Mouse (Mus musculus): ENCODE data around the gene Anxa3.

Gene Anxa3

GRCm38 (mm10) chr5:96792936-96793718 is at the start of gene Anxa3:
Gene Anxa3 (plus strand): TSS chr5:96793339.
- DNase-seq = peak; percentile 50

DNA sequence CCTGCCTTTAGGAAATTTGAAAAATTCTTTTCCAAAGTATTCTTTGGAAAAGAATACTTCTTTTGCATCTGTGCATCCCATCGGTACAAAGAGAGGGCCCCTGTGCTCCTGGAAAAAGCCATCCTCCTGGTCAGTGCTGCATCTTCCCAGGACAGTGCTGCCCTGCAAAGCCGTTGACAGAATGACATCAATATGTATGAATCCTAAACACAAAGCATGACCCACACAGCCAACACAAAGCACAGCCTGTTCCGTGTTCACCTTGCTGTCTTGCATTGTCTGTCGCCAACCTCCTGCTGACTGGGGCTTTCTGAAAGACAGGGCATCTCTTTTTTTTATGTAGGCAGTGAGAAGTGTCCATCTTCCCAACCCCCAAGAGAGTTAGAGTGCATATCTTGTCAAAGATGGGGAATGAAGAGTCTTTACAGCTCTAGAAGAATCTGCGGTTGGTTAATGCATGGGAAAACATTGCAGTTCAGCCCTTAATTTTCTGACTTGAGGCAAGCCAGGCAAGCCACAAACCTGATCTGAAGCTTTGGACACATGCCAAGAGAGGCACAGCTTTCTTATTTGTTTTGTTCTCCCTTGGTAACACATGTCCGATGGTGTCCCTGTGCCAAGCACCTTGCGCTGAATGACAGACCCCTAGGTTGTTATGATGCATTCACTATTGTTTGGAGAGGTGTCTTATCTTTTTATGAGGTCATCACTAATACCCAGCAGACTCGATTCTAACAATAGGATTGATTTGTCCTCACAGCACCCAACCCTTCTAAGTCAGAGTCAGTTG is 45.7 kb upstream of the Anxa3 start:
- no peak for DNase-seq

DNA sequence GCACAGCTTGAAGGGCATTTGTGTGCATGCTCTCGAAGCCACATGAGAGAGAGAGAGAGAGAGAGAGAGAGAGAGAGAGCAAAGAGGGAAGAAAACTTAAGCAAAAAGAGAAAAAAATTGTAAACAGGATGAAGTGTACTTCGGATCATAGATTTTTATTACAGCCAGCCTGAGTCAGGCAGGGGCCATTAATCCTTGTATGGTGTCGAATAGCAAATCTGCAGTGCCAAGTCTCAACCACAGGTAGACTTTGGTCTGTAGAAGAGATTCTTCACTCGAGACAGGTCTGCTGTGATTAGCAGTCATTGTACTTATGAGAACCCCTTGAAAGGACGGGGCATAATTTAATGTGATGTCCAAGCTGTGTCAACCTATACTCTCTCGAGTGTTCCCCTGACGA is 35.5 kb upstream of the Anxa3 start:
- no peak for DNase-seq

DNA sequence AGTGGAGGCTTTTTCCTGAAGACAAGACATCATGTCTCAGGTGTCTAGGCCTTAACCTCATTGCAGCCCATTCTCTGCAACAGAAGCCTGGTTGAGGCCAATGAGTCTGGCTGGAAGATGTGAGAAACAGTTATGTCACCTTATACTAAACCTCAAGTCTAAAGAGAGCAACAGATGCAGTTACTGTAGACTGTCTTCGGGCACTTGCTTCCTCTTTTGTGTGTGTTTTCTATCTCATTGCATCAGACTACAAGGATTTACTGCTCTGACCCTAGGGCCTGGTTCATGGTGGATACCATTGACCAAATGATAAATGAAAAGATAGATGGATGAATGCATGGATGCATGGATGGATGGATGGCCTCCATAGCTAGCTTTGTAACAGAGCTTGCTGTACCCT is 31.1 kb upstream of the Anxa3 start:
- no peak for DNase-seq

DNA sequence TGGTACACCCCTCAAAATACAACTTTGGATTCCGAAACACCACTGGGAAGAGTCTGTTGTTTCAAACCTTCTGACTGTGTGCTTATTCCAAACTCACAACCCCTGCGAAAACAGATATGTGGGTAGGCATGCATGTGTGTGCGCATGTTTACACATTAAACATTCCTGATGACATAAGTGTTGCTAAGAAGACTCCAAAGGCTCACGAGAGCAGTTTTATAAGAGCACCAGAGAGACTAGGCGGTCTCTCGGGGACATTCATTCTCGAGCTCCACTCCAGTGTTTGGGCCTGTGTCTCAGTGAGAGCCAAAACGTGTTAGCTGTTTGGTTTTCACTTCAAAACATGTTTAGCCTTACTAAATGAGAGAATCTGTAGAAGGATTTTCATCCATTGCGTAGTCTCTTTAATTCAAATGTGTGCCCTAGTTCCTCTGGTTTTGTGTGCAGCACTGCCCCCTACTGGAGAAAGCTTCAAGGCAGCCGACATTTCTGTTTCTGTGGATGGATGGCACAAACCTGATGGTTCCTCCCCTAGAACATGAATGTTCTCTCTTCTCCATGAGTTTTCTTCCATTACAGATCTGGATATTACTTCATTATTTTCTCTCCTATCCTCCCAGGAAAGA is 24.2 kb upstream of the Anxa3 start:
- peak; percentile 56 for DNase-seq

DNA sequence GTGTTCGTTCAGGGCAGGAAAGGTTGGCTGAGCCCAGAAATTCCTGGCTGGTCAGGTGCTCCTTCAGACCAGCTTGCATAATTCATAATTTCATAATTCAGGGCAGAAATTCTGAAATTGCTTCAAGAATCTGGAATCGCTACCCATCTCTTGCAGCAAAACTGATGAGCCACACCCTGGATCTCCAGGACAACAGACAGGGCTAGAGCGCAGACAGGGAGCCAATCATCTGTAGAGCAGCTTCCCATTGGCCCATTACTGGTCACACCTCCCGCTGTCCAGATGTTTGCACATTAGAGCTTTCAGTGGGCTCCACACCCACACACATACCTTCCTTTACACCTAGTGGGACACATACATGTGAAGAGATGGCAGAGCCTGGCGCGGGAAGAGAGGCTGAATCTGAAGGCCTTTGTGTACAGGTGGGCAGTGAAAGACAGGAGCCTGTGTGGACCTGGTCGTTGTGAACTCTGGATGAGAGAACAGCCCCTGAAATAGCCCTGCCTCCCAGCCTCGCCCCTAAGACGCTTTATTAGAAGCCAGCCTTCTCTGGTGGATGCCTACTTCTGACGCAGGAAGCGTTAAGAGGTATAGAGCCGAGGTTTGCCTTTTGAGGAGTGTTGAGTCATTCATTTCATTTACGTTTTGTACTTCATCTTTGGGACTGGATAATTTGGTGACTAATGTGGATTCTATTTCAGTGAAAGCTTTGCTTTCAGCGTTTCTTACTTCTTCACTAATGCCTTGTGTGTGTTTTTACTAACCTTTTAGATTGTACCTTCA is 9.4 kb upstream of the Anxa3 start:
- DNase-seq = no peak

- no peak for DNase-seq
These were observed 8.0 kb upstream of the Anxa3 start for GRCm38 (mm10) chr5:96785096-96785495.

DNA sequence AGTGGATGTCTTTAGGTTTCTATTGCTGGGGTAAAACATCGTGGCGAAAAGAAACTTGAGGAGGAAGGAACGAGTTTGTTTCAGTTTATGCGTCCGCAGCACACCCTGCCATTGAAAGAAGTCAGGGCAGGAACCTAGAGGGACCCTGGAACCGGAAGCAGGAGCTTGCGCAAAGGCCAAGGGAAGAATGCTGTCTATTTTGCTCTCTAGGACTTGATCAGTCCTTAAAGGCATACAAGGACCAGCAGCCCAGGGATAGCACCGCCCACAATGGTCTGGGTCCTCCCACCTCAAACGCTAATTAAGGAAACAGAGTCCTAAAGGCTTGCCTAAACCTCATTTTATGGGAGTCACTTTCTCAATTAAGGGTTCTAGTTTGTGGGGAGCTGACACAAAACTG is 717 bp upstream of the Anxa3 start:
- DNase-seq = no peak

GRCm38 (mm10) chr5:96793953-96794635 is 955 bp downstream of the Anxa3 start:
- no peak for DNase-seq

DNA sequence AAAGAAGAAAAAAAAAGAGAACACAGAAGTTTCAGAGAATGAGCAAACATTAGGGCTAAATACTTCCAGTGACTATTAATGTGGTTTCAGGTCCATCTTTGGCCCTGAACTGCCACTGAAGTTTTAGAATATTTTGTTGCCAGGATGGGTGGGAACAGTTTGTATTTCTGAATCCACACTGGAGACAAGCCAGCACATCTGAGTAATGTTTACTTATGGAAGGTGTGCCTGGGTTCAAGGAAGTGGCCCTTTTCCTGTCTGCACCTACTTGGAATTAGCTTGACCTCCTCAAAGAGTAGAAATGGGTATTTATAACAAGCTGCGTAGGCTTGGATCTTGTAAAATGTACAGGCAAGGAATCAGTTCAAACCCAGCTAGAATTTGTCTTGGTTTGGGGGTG is 2.6 kb downstream of the Anxa3 start:
- no peak for DNase-seq

DNA sequence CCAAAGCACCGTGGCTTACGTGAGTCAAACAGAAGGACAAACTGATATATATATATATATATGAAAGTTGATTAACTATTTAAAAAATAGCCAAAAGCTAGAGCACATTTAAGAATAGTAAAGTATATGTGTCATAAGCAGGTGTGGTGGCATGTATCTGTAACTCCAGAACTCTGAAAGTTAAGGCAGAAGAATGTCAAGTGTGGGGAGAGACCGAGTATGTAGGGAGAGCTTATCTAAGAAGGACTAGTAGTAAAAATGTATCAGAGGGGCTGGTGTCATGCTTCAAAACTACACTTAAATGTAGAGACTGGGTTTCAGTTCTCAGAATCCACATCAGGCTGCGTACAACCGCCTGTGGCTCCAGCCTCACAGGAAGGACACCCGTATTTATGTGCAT is 4.3 kb downstream of the Anxa3 start:
- DNase-seq = no peak

DNA sequence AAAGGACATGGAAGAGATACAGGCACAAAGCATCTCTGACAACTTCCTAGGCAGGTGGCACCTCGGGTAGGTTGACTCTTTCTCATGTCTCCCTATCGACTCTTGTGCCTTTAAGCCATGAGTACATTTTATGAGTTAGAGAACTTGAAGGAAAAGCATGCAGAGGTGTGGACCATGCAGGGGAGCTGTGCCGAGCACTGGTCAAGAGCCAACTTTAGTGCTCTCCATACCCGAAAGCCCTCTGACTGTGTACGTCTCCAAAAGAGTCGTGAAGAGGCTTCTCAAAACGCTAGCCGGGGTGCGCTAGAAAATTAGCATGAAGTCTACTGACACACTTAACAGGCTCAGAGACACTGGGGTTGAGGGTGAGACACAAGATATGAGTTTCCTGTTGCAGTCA is 6.0 kb downstream of the Anxa3 start:
- DNase-seq = no peak

GRCm38 (mm10) chr5:96799969-96800368 is 6.8 kb downstream of the Anxa3 start:
- no peak for DNase-seq

DNA sequence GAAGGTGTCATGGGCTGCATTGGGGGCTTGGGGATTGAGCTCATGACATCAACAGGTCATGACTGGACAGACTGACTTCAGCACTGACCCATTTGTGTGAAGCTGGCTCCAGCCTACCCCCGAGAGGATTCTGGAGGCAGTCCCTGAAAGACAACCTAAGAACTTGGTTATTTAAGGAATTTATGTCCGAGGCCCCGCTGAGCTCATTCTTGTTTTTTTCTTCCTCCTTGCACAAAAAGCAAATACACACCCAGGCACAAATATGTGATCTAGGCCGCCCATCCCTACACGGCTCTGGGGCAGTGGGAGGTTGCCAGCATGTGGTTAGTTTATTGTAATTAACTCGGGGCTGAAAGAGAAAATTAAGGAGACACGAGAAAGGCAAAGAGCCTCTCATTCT is 9.0 kb downstream of the Anxa3 start:
- DNase-seq = no peak

DNA sequence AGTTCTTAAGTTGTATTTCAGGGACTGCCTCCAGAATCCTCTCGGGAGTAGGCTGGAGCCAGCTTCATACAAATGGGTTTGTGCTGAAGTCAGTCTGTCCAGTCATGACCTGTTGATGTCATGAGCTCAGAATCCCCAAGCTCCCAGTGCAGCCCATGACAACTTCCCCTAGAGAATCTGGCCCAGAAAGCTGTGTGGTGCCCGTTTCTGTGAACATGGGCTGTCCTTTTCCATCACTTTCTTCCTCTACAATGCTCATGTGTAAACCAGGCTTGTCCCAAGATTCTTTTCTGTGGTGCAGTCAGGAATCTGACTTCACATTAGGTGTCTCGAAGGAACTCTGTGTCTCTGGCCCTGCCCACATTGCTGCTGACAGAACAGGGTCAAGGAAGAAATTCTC is 10.0 kb downstream of the Anxa3 start:
- no peak for DNase-seq

GRCm38 (mm10) chr5:96804304-96804703 is 11.2 kb downstream of the Anxa3 start:
- DNase-seq = no peak

DNA sequence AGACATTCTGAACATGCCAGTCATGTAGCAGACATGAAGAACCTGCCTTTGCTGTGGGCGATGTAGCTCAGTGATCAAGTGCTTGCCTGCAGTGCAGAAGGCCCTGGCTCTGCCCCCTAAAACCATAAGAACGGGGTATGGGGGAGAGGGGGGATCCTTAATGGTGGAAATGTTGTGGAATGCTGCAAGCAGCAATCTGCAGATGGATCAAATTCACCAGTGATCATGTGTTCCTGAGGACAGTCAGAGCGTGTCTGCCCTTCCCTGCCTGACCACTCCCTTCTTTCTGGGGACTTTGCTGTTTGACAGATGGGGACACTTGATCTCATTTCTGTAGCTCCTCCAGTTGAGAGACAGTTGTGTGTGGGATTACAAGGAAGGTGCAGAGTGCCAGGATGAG is 11.7 kb downstream of the Anxa3 start:
- DNase-seq = no peak

- no peak for DNase-seq
These were observed 17.5 kb downstream of the Anxa3 start for GRCm38 (mm10) chr5:96810620-96811019.

GRCm38 (mm10) chr5:96824769-96825327 is 31.7 kb downstream of the Anxa3 start:
- DNase-seq = no peak

- no peak for DNase-seq
These were observed 34.0 kb downstream of the Anxa3 start for GRCm38 (mm10) chr5:96827176-96827575.

GRCm38 (mm10) chr5:96834338-96834737 is 41.2 kb downstream of the Anxa3 start:
- no peak for DNase-seq

GRCm38 (mm10) chr5:96847986-96848385 is 54.8 kb downstream of the Anxa3 start:
- no peak for DNase-seq

Data from layer of hippocampus, adult 9-11 months (tissue).